Mouse (Mus musculus): Measurements from ENCODE around the gene Ptgs1.

- TF ChIP-seq POLR2A (IDR thresholded peaks at IDR 0.05; ENCODE audit: low read depth, low read length): no peak
- no peak for TF ChIP-seq CTCF (IDR thresholded peaks at IDR 0.05; ENCODE audit: extremely low read depth, insufficient read depth, insufficient read length, insufficient replicate concordance)
Measured at GRCm38 (mm10) chr2:36215203-36215739, 15.0 kb upstream of the Ptgs1 start.
